ENCODE assay signal across 14 mouse cellular contexts in genomic region chr13:46521482-46521881, GRCm38 (mm10).
"Had no signal": no experiment of that assay in that cellular context is flagged by ENCODE, and none has a peak within 500 bp of the region (broad histone marks: within the 10 kb centered on the region; RNA-seq: fewer than 3 reads in every experiment).

No protein-coding gene starts in this region.

- H3K9me3 ChIP-seq: limb, embryonic 15.5 days; liver, embryonic 12.5 days; neural tube, embryonic 15.5 days had no signal

- DNase-seq: kidney, postnatal 25 days; layer of hippocampus, adult 9-11 months; layer of hippocampus, postnatal 36 days; lung, embryonic 14.5 days; lung, postnatal 10 days; midbrain, embryonic 14.5 days; thymus, adult 2 months; thymus, postnatal 25 days had no signal

- H3K4me2 ChIP-seq: limb, embryonic 15.5 days; liver, embryonic 12.5 days; lung, embryonic 14.5 days; neural tube, embryonic 15.5 days had no signal

- H3K4me3 ChIP-seq: limb, embryonic 15.5 days; liver, embryonic 12.5 days; myocyte; neural tube, embryonic 15.5 days had no signal

- H3K9ac ChIP-seq: limb, embryonic 15.5 days; liver, embryonic 12.5 days; lung, embryonic 14.5 days; neural tube, embryonic 15.5 days had no signal

- H3K4me1 ChIP-seq: neural tube, embryonic 15.5 days had no signal

- H3K36me3 ChIP-seq: limb, embryonic 15.5 days; liver, embryonic 12.5 days; neural tube, embryonic 15.5 days had no signal

- H3K27ac ChIP-seq: liver, embryonic 12.5 days; macrophage; neural tube, embryonic 15.5 days; stomach, postnatal 0 days had no signal

- ATAC-seq: liver, embryonic 12.5 days had no signal

- H3K27me3 ChIP-seq: limb, embryonic 15.5 days; liver, embryonic 12.5 days; neural tube, embryonic 15.5 days had no signal
